Mouse (Mus musculus) right cerebral cortex, postnatal 10 days (tissue): ENCODE results near the gene Itga6.

ENCODE experiments used
- DNase-seq, 2 experiments: peaks; one replicate each; pipeline ENCODE4 v3.0.0; 2021; ENCODE audit warnings: low spot score in 2 of 2

Gene Itga6

GRCm38 (mm10) chr2:71730623-71731612, 14.5 kb upstream of the Itga6 start:
- no peak for DNase-seq

GRCm38 (mm10) chr2:71734792-71735392, 10.5 kb upstream of the Itga6 start:
- no peak for DNase-seq

- no peak for DNase-seq
Observed at GRCm38 (mm10) chr2:71735541-71736159, 9.8 kb upstream of the Itga6 start.

- DNase-seq: no peak
Observed at GRCm38 (mm10) chr2:71736213-71736612, 9.2 kb upstream of the Itga6 start.

- no peak for DNase-seq
Observed at GRCm38 (mm10) chr2:71739173-71739860, 6.1 kb upstream of the Itga6 start.

GRCm38 (mm10) chr2:71742557-71742956, 2.9 kb upstream of the Itga6 start:
- DNase-seq: no peak

- no peak for DNase-seq
Observed at GRCm38 (mm10) chr2:71743377-71743776, 2.0 kb upstream of the Itga6 start.

- DNase-seq: no peak
Observed at GRCm38 (mm10) chr2:71744320-71744719, 1.1 kb upstream of the Itga6 start.

GRCm38 (mm10) chr2:71744861-71745507, 432 bp upstream of the Itga6 start:
- peak; percentile 43 to 53 for DNase-seq

- no peak for DNase-seq
Observed at GRCm38 (mm10) chr2:71748451-71748850, 3.0 kb downstream of the Itga6 start.

GRCm38 (mm10) chr2:71749367-71750086, 4.1 kb downstream of the Itga6 start:
- no peak for DNase-seq

GRCm38 (mm10) chr2:71750087-71750453, 4.7 kb downstream of the Itga6 start:
- DNase-seq: no peak

- DNase-seq: no peak
Observed at GRCm38 (mm10) chr2:71751336-71751735, 5.9 kb downstream of the Itga6 start.

- no peak for DNase-seq
Observed at GRCm38 (mm10) chr2:71751863-71752262, 6.4 kb downstream of the Itga6 start.

- DNase-seq: no peak
Observed at GRCm38 (mm10) chr2:71752383-71752782, 7.0 kb downstream of the Itga6 start.

GRCm38 (mm10) chr2:71753161-71753560, 7.7 kb downstream of the Itga6 start:
- no peak for DNase-seq

- DNase-seq: no peak
Observed at GRCm38 (mm10) chr2:71755748-71756147, 10.3 kb downstream of the Itga6 start.

- no peak for DNase-seq
Observed at GRCm38 (mm10) chr2:71757098-71757497, 11.7 kb downstream of the Itga6 start.

- DNase-seq: no peak
Observed at GRCm38 (mm10) chr2:71758591-71759531, 13.4 kb downstream of the Itga6 start.

GRCm38 (mm10) chr2:71760091-71760490, 14.7 kb downstream of the Itga6 start:
- no peak for DNase-seq
